8 mouse cellular contexts compared by ENCODE assay signal in genomic region chr11:6178673-6179166, GRCm38 (mm10). TPM values are rescaled to one million over a fixed set of nuclear protein-coding genes. Genes with fewer than 3 reads are reported as not detected.
A peak's percentile ranks its signal among the peaks of the same experiment; 100 is the strongest.
DNase-seq lines count a peak whose midpoint lies in the region; ATAC-seq lines count a peak whose summit lies in the region.

No protein-coding gene starts in this region.

- peak; percentile 46 for ATAC-seq in common myeloid progenitor, adult 5-6 weeks (replicated peaks; ENCODE audit: low read depth, poor library complexity, severe bottlenecking)
- ATAC-seq in hindbrain, embryonic 16.5 days = peak; percentile 38; the same call in 1 of the 2 replicates
- 0 out of 2 replicates have a peak, but pooled peaks have one; percentile 25 for ATAC-seq in neural tube, embryonic 15.5 days (ENCODE audit: low FRiP score)

- H3K36me3 ChIP-seq in heart, embryonic 10.5 days = no peaks in the 10 kb centered on the region
- H3K36me3 ChIP-seq in hindbrain, embryonic 16.5 days (ENCODE audit: control insufficient read depth, insufficient read depth, low read length) = no peaks in the 10 kb centered on the region
- H3K36me3 ChIP-seq in neural tube, embryonic 15.5 days = no peaks in the 10 kb centered on the region

- intact Hi-C loops in heart, postnatal 25 days (cut with DNase I) = no loop called here

- no peak overlapping the region for H3K4me3 ChIP-seq in heart, embryonic 10.5 days
- no peak overlapping the region for H3K4me3 ChIP-seq in hindbrain, embryonic 16.5 days (ENCODE audit: low read length)
- H3K4me3 ChIP-seq in neural tube, embryonic 15.5 days (replicated peaks) = no peak overlapping the region

- H3K9ac ChIP-seq in hindbrain, embryonic 16.5 days (ENCODE audit: low read depth, low read length) = no peak overlapping the region
- H3K9ac ChIP-seq in neural tube, embryonic 15.5 days (replicated peaks) = no peak overlapping the region

- H3K4me1 ChIP-seq in heart, embryonic 10.5 days = peaks cover 47% of the 10 kb centered on the region
- H3K4me1 ChIP-seq in hindbrain, embryonic 16.5 days (ENCODE audit: control insufficient read depth, insufficient read depth, low read depth, low read length) = peaks cover 19% of the 10 kb centered on the region
- peaks cover 33% of the 10 kb centered on the region for H3K4me1 ChIP-seq in neural tube, embryonic 15.5 days

- H3K9me3 ChIP-seq in heart, embryonic 10.5 days = no peaks in the 10 kb centered on the region
- H3K9me3 ChIP-seq in hindbrain, embryonic 16.5 days (ENCODE audit: control insufficient read depth, low read length) = no peaks in the 10 kb centered on the region
- no peaks in the 10 kb centered on the region for H3K9me3 ChIP-seq in neural tube, embryonic 15.5 days (replicated peaks)

- DNase-seq in heart, embryonic 10.5 days (ENCODE audit: low spot score) = no peak
- no peak for DNase-seq in heart, postnatal 25 days (ENCODE audit: low spot score)
- peak; percentile 52 to 63 for DNase-seq in B cell, adult 2 months
- no peak for DNase-seq in cerebellum, postnatal 14 days
- DNase-seq in gastrocnemius, postnatal 25 days = no peak

- H3K4me2 ChIP-seq in hindbrain, embryonic 16.5 days (ENCODE audit: low read length) = no peak overlapping the region
- H3K4me2 ChIP-seq in neural tube, embryonic 15.5 days = no peak overlapping the region

- no peaks in the 10 kb centered on the region for H3K27me3 ChIP-seq in heart, embryonic 10.5 days (ENCODE audit: insufficient read depth, poor library complexity, severe bottlenecking)
- H3K27me3 ChIP-seq in hindbrain, embryonic 16.5 days (replicated peaks; ENCODE audit: control insufficient read depth, insufficient read depth, low read length) = no peaks in the 10 kb centered on the region
- H3K27me3 ChIP-seq in neural tube, embryonic 15.5 days (replicated peaks) = no peaks in the 10 kb centered on the region

- WGBS in heart, embryonic 10.5 days = 24% methylated on average over 2 of the region's 2 CpGs
- WGBS in hindbrain, embryonic 16.5 days = 25% methylated on average over 2 of the region's 2 CpGs
- WGBS in neural tube, embryonic 15.5 days = 7% methylated on average over 2 of the region's 2 CpGs

- peak overlapping the region; percentile 48; the same call in 1 of the 2 replicates for H3K27ac ChIP-seq in heart, embryonic 10.5 days
- H3K27ac ChIP-seq in hindbrain, embryonic 16.5 days (ENCODE audit: low read depth, low read length) = no peak overlapping the region
- no peak overlapping the region for H3K27ac ChIP-seq in neural tube, embryonic 15.5 days (replicated peaks)

RNA-seq across cellular contexts. Expression of gene A730071L15Rik, which starts 21.1 kb away (rescaled TPM):
- polyA plus RNA-seq in heart, embryonic 10.5 days (2016; fragmentation: Nextera tagmentation; extraction: Ambion mirVana) = 0.14 and 0.43 TPM in 2 replicates
- total RNA-seq in heart, postnatal 25 days (2021) = under 1 TPM in 1 of 2 experiments, not detected in 1; 0.17 TPM
- total RNA-seq in common myeloid progenitor, adult 5-6 weeks (2017) = 0.78 and 1.8 TPM in 2 replicates
- 0.71 and 0.81 TPM in 2 replicates for polyA plus RNA-seq in hindbrain, embryonic 16.5 days (2015; fragmentation: Nextera tagmentation; extraction: Ambion mirVana)
- polyA plus RNA-seq in neural tube, embryonic 15.5 days (2015; fragmentation: Nextera tagmentation; extraction: Ambion mirVana) = 0.37 and 0.57 TPM in 2 replicates
- under 1 TPM; 0.16 to 0.23 TPM for total RNA-seq in gastrocnemius, postnatal 25 days (2021)

RNA-seq across cellular contexts. Expression of gene Nudcd3, which starts 21.5 kb away (rescaled TPM):
- 37.1 and 37.4 TPM in 2 replicates for polyA plus RNA-seq in heart, embryonic 10.5 days (2016; fragmentation: Nextera tagmentation; extraction: Ambion mirVana)
- 10 to 100 TPM; 59.3 to 59.6 TPM for total RNA-seq in heart, postnatal 25 days (2021)
- 33.6 and 39.7 TPM in 2 replicates for total RNA-seq in common myeloid progenitor, adult 5-6 weeks (2017)
- polyA plus RNA-seq in hindbrain, embryonic 16.5 days (2015; fragmentation: Nextera tagmentation; extraction: Ambion mirVana) = 71.5 and 71.9 TPM in 2 replicates
- polyA plus RNA-seq in neural tube, embryonic 15.5 days (2015; fragmentation: Nextera tagmentation; extraction: Ambion mirVana) = 61.2 and 62.4 TPM in 2 replicates
- total RNA-seq in gastrocnemius, postnatal 25 days (2021) = 10 to 100 TPM; 57.6 to 60.3 TPM

RNA-seq across cellular contexts. Expression of gene Npc1l1, which starts 51.2 kb away (rescaled TPM):
- polyA plus RNA-seq in heart, embryonic 10.5 days (2016; fragmentation: Nextera tagmentation; extraction: Ambion mirVana) = 0.06 TPM in 1 of 2 replicates, not detected in the other
- not detected for total RNA-seq in heart, postnatal 25 days (2021)
- not detected in 2 replicates for total RNA-seq in common myeloid progenitor, adult 5-6 weeks (2017)
- polyA plus RNA-seq in hindbrain, embryonic 16.5 days (2015; fragmentation: Nextera tagmentation; extraction: Ambion mirVana) = 0.04 TPM in 1 of 2 replicates, not detected in the other
- polyA plus RNA-seq in neural tube, embryonic 15.5 days (2015; fragmentation: Nextera tagmentation; extraction: Ambion mirVana) = 0.09 and 0.11 TPM in 2 replicates
- under 1 TPM; 0.19 to 0.33 TPM for total RNA-seq in gastrocnemius, postnatal 25 days (2021)

Comparison
In these comparisons a context has a peak if more than half of its experiments do, and no peak if none do; other contexts are left out.
1. DNase-seq: peak in B cell, adult 2 months (2 of 2); none in heart, embryonic 10.5 days (single experiment), heart, postnatal 25 days (single experiment), cerebellum, postnatal 14 days (0 of 2) and gastrocnemius, postnatal 25 days (single experiment).
2. Peak in every context shown above with its lines, with median percentiles within 50 percentile points of each other: ATAC-seq.